Mouse (Mus musculus): ENCODE data around the gene Atg7. TPM values are rescaled to one million over a fixed set of nuclear protein-coding genes. Genes with fewer than 3 reads are reported as not detected.

Atg7 gene
- polyA plus RNA-seq, 1 experiment from 2014 or later: 13.5 TPM

GRCm38 (mm10) chr6:114674771-114675170, 31.9 kb downstream of the Atg7 start:
- no peak overlapping the region for H3K4me2 ChIP-seq (replicated peaks; ENCODE audit: low read depth, low read length)
- no peaks in the 10 kb centered on the region; the same call in 1 of the 2 replicates for H3K36me3 ChIP-seq (ENCODE audit: control insufficient read depth, insufficient read depth, low read length)
- H3K9ac ChIP-seq (ENCODE audit: low read depth, low read length): no peak overlapping the region
- no peaks in the 10 kb centered on the region for H3K4me1 ChIP-seq (replicated peaks; ENCODE audit: control insufficient read depth, insufficient read depth, low read length)
- no peak overlapping the region for H3K4me3 ChIP-seq (ENCODE audit: low read depth, low read length)
- DNase-seq (ENCODE audit: low spot score) (no peak), ATAC-seq (ENCODE audit: low FRiP score) (no peak)
- no peaks in the 10 kb centered on the region for H3K9me3 ChIP-seq (ENCODE audit: control insufficient read depth, low read length)
- H3K27ac ChIP-seq (ENCODE audit: low read depth, low read length): no peak overlapping the region
- H3K27me3 ChIP-seq (ENCODE audit: control insufficient read depth, insufficient read depth, low read length): no peaks in the 10 kb centered on the region

- Histone ChIP-seq H3K36me3 (ENCODE audit: control insufficient read depth, insufficient read depth, low read length) (no peaks in the 10 kb centered on the region; the same call in 1 of the 2 replicates), H3K27me3 (ENCODE audit: control insufficient read depth, insufficient read depth, low read length) (no peaks in the 10 kb centered on the region), H3K4me3 (ENCODE audit: low read depth, low read length) (no peak overlapping the region), H3K4me1 (replicated peaks; ENCODE audit: control insufficient read depth, insufficient read depth, low read length) (no peaks in the 10 kb centered on the region), H3K4me2 (replicated peaks; ENCODE audit: low read depth, low read length) (no peak overlapping the region), H3K9me3 (ENCODE audit: control insufficient read depth, low read length) (no peaks in the 10 kb centered on the region), H3K9ac (ENCODE audit: low read depth, low read length) (no peak overlapping the region), H3K27ac (ENCODE audit: low read depth, low read length) (no peak overlapping the region)
- WGBS: 48% methylated on average over 5 of the region's 5 CpGs
- DNase-seq (ENCODE audit: low spot score): no peak
- no peak for ATAC-seq (ENCODE audit: low FRiP score)
Observed at GRCm38 (mm10) chr6:114676091-114676490, 33.2 kb downstream of the Atg7 start.

GRCm38 (mm10) chr6:114682092-114682711, 39.3 kb downstream of the Atg7 start:
- Histone ChIP-seq H3K9ac (ENCODE audit: low read depth, low read length) (no peak overlapping the region), H3K27me3 (ENCODE audit: control insufficient read depth, insufficient read depth, low read length) (no peaks in the 10 kb centered on the region), H3K4me1 (replicated peaks; ENCODE audit: control insufficient read depth, insufficient read depth, low read length) (0 out of 2 replicates have a peak, but pooled peaks cover 3% of the 10 kb centered on the region), H3K27ac (ENCODE audit: low read depth, low read length) (no peak overlapping the region), H3K4me3 (ENCODE audit: low read depth, low read length) (no peak overlapping the region), H3K4me2 (replicated peaks; ENCODE audit: low read depth, low read length) (no peak overlapping the region), H3K36me3 (ENCODE audit: control insufficient read depth, insufficient read depth, low read length) (no peaks in the 10 kb centered on the region; the same call in 1 of the 2 replicates), H3K9me3 (ENCODE audit: control insufficient read depth, low read length) (no peaks in the 10 kb centered on the region)
- ATAC-seq (ENCODE audit: low FRiP score): no peak
- WGBS: 14% methylated on average over 9 of the region's 9 CpGs
- DNase-seq (ENCODE audit: low spot score): peak; percentile 35

- Histone ChIP-seq H3K4me1 (replicated peaks; ENCODE audit: control insufficient read depth, insufficient read depth, low read length) (0 out of 2 replicates have a peak, but pooled peaks cover 3% of the 10 kb centered on the region), H3K36me3 (ENCODE audit: control insufficient read depth, insufficient read depth, low read length) (no peaks in the 10 kb centered on the region), H3K4me3 (ENCODE audit: low read depth, low read length) (no peak overlapping the region), H3K27ac (ENCODE audit: low read depth, low read length) (no peak overlapping the region), H3K9ac (ENCODE audit: low read depth, low read length) (no peak overlapping the region), H3K4me2 (replicated peaks; ENCODE audit: low read depth, low read length) (no peak overlapping the region), H3K9me3 (ENCODE audit: control insufficient read depth, low read length) (no peaks in the 10 kb centered on the region), H3K27me3 (ENCODE audit: control insufficient read depth, insufficient read depth, low read length) (no peaks in the 10 kb centered on the region)
- no peak for ATAC-seq (ENCODE audit: low FRiP score)
- 90% methylated on average over 1 of the region's 1 CpGs for WGBS
- no peak for DNase-seq (ENCODE audit: low spot score)
Observed at GRCm38 (mm10) chr6:114683741-114684140, 40.8 kb downstream of the Atg7 start.

- Histone ChIP-seq H3K36me3 (ENCODE audit: control insufficient read depth, insufficient read depth, low read length) (no peaks in the 10 kb centered on the region), H3K4me1 (replicated peaks; ENCODE audit: control insufficient read depth, insufficient read depth, low read length) (0 out of 2 replicates have a peak, but pooled peaks cover 3% of the 10 kb centered on the region)
Observed at GRCm38 (mm10) chr6:114684407-114684806, 41.5 kb downstream of the Atg7 start.

GRCm38 (mm10) chr6:114685412-114685811, 42.5 kb downstream of the Atg7 start:
- ATAC-seq (ENCODE audit: low FRiP score) (no peak), DNase-seq (ENCODE audit: low spot score) (no peak)
- Histone ChIP-seq H3K4me2 (replicated peaks; ENCODE audit: low read depth, low read length) (no peak overlapping the region), H3K27me3 (ENCODE audit: control insufficient read depth, insufficient read depth, low read length) (no peaks in the 10 kb centered on the region), H3K9ac (ENCODE audit: low read depth, low read length) (no peak overlapping the region), H3K36me3 (ENCODE audit: control insufficient read depth, insufficient read depth, low read length) (no peaks in the 10 kb centered on the region), H3K4me1 (replicated peaks; ENCODE audit: control insufficient read depth, insufficient read depth, low read length) (0 out of 2 replicates have a peak, but pooled peaks cover 3% of the 10 kb centered on the region), H3K27ac (ENCODE audit: low read depth, low read length) (no peak overlapping the region), H3K4me3 (ENCODE audit: low read depth, low read length) (no peak overlapping the region), H3K9me3 (ENCODE audit: control insufficient read depth, low read length) (no peaks in the 10 kb centered on the region)
- 89% methylated on average over 1 of the region's 1 CpGs for WGBS

More at GRCm38 (mm10) chr6:114684407-114684806, 41.5 kb downstream of the Atg7 start:
- no peaks in the 10 kb centered on the region for H3K27me3 ChIP-seq (ENCODE audit: control insufficient read depth, insufficient read depth, low read length)
- DNase-seq (ENCODE audit: low spot score) (no peak), ATAC-seq (ENCODE audit: low FRiP score) (no peak)
- no peak overlapping the region for H3K4me3 ChIP-seq (ENCODE audit: low read depth, low read length)
- no peak overlapping the region for H3K9ac ChIP-seq (ENCODE audit: low read depth, low read length)
- H3K9me3 ChIP-seq (ENCODE audit: control insufficient read depth, low read length): no peaks in the 10 kb centered on the region
- H3K27ac ChIP-seq (ENCODE audit: low read depth, low read length): no peak overlapping the region
- 43% methylated on average over 3 of the region's 3 CpGs for WGBS
- no peak overlapping the region for H3K4me2 ChIP-seq (replicated peaks; ENCODE audit: low read depth, low read length)

- DNase-seq (ENCODE audit: low spot score) (no peak), ATAC-seq (ENCODE audit: low FRiP score) (no peak)
- H3K4me2 ChIP-seq (replicated peaks; ENCODE audit: low read depth, low read length): no peak overlapping the region
- 83% methylated on average over 1 of the region's 1 CpGs for WGBS
- H3K27me3 ChIP-seq (ENCODE audit: control insufficient read depth, insufficient read depth, low read length): no peaks in the 10 kb centered on the region
- no peaks in the 10 kb centered on the region for H3K9me3 ChIP-seq (ENCODE audit: control insufficient read depth, low read length)
- H3K36me3 ChIP-seq (ENCODE audit: control insufficient read depth, insufficient read depth, low read length): no peaks in the 10 kb centered on the region
- H3K9ac ChIP-seq (ENCODE audit: low read depth, low read length): no peak overlapping the region
- H3K27ac ChIP-seq (ENCODE audit: low read depth, low read length): no peak overlapping the region
- no peak overlapping the region for H3K4me3 ChIP-seq (ENCODE audit: low read depth, low read length)
- H3K4me1 ChIP-seq (replicated peaks; ENCODE audit: control insufficient read depth, insufficient read depth, low read length): 0 out of 2 replicates have a peak, but pooled peaks cover 3% of the 10 kb centered on the region
Observed at GRCm38 (mm10) chr6:114687035-114687434, 44.1 kb downstream of the Atg7 start.

- WGBS: 52% methylated on average over 2 of the region's 2 CpGs
- Histone ChIP-seq H3K4me2 (replicated peaks; ENCODE audit: low read depth, low read length) (no peak overlapping the region), H3K27ac (ENCODE audit: low read depth, low read length) (no peak overlapping the region), H3K36me3 (ENCODE audit: control insufficient read depth, insufficient read depth, low read length) (no peaks in the 10 kb centered on the region), H3K9me3 (ENCODE audit: control insufficient read depth, low read length) (no peaks in the 10 kb centered on the region), H3K4me3 (ENCODE audit: low read depth, low read length) (no peak overlapping the region), H3K4me1 (replicated peaks; ENCODE audit: control insufficient read depth, insufficient read depth, low read length) (no peaks in the 10 kb centered on the region), H3K27me3 (ENCODE audit: control insufficient read depth, insufficient read depth, low read length) (no peaks in the 10 kb centered on the region), H3K9ac (ENCODE audit: low read depth, low read length) (no peak overlapping the region)
- ATAC-seq (ENCODE audit: low FRiP score) (no peak), DNase-seq (ENCODE audit: low spot score) (no peak)
Observed at GRCm38 (mm10) chr6:114690661-114691060, 47.8 kb downstream of the Atg7 start.

- 87% methylated on average over 6 of the region's 6 CpGs for WGBS
Observed at GRCm38 (mm10) chr6:114691530-114691929, 48.6 kb downstream of the Atg7 start.

More at GRCm38 (mm10) chr6:114691530-114691929, 48.6 kb downstream of the Atg7 start:
- Histone ChIP-seq H3K4me2 (replicated peaks; ENCODE audit: low read depth, low read length) (no peak overlapping the region), H3K27me3 (ENCODE audit: control insufficient read depth, insufficient read depth, low read length) (no peaks in the 10 kb centered on the region), H3K4me3 (ENCODE audit: low read depth, low read length) (no peak overlapping the region), H3K4me1 (replicated peaks; ENCODE audit: control insufficient read depth, insufficient read depth, low read length) (no peaks in the 10 kb centered on the region), H3K27ac (ENCODE audit: low read depth, low read length) (no peak overlapping the region), H3K9me3 (ENCODE audit: control insufficient read depth, low read length) (no peaks in the 10 kb centered on the region), H3K36me3 (ENCODE audit: control insufficient read depth, insufficient read depth, low read length) (no peaks in the 10 kb centered on the region), H3K9ac (ENCODE audit: low read depth, low read length) (no peak overlapping the region)
- ATAC-seq (ENCODE audit: low FRiP score) (no peak), DNase-seq (ENCODE audit: low spot score) (no peak)
